Mouse (Mus musculus) bone marrow macrophage, adult 2 months (primary cell): ENCODE measurements around the gene Plagl1.

Experiments used
- CTCF ChIP-seq: IDR thresholded peaks from 2 replicates; pipeline ENCODE4 v1.5.1; 2012; ENCODE audit warnings: low read depth, mild to moderate bottlenecking, low read length, moderate library complexity
- POLR2A ChIP-seq: IDR thresholded peaks from 2 replicates; pipeline ENCODE4 v1.6.1; 2012; ENCODE audit warnings: mild to moderate bottlenecking, low read depth, low read length, borderline replicate concordance

- TF ChIP-seq CTCF: no peak
- no peak for TF ChIP-seq POLR2A
Observed at GRCm38 (mm10) chr10:13039637-13040174, 20.6 kb upstream of the Plagl1 start.
